Mouse (Mus musculus) ES-E14 (cell line): ENCODE data around the gene Gpr63. TPM values are rescaled to one million over a fixed set of nuclear protein-coding genes. Genes with fewer than 3 reads are reported as not detected.

Experiments
- DNase-seq: peaks from one replicate; pipeline ENCODE4 v3.0.0-alpha.2; 2013; ENCODE audit warnings: low read depth, low spot score
- H3K27ac ChIP-seq: 2 replicates; pipeline ENCODE4 v1.5.1; 2012; ENCODE audit warnings: low read depth, mild to moderate bottlenecking, low read length, moderate library complexity, mixed read lengths; ENCODE audit not compliant: poor library complexity, insufficient read depth, severe bottlenecking
- H3K36me3 ChIP-seq: 2 replicates; pipeline ENCODE4 v1.6.1; 2012; ENCODE audit warnings: mild to moderate bottlenecking, low read length, moderate library complexity, mixed read lengths; ENCODE audit not compliant: control insufficient read depth, poor library complexity, insufficient read depth, severe bottlenecking
- H3K4me1 ChIP-seq, 2 experiments: fragments of 150-350 bp in 1 of 2; sonication (generic) in 1 of 2; 2 replicates each; pipeline ENCODE4 v1.6.1; 2012; ENCODE audit warnings: low read length in 2 of 2, mild to moderate bottlenecking in 1 of 2, mixed read lengths in 1 of 2; ENCODE audit not compliant: control insufficient read depth in 2 of 2, insufficient read depth in 2 of 2, poor library complexity in 1 of 2
- H3K4me3 ChIP-seq, 2 experiments: fragments of 150-350 bp in 1 of 2; sonication (generic) in 1 of 2; 2 replicates each; pipeline ENCODE4 v1.5.1; 2012; ENCODE audit warnings: low read length in 2 of 2, low read depth in 1 of 2, mild to moderate bottlenecking in 1 of 2, mixed read lengths in 1 of 2; ENCODE audit not compliant: insufficient read depth in 1 of 2, poor library complexity in 1 of 2, severe bottlenecking in 1 of 2
- H3K9ac ChIP-seq: 2 replicates; pipeline ENCODE4 v1.6.1; 2012; ENCODE audit warnings: low read depth, mild to moderate bottlenecking, low read length, mixed read lengths; ENCODE audit not compliant: poor library complexity, insufficient read depth, severe bottlenecking
- H3K9me3 ChIP-seq: fragments of 150-350 bp; sonication (generic); 2 replicates; pipeline ENCODE4 v1.6.1; 2012; ENCODE audit warnings: low read depth, mild to moderate bottlenecking, low read length; ENCODE audit not compliant: control insufficient read depth, insufficient read depth
- CHD2 ChIP-seq: IDR thresholded peaks from 2 replicates; pipeline ENCODE4 v1.6.1; 2014; ENCODE audit warnings: mild to moderate bottlenecking, low read depth, low read length, inconsistent platforms
- HCFC1 ChIP-seq: IDR thresholded peaks from 2 replicates; pipeline ENCODE4 v1.6.1; 2012; ENCODE audit warnings: low read length, inconsistent platforms, borderline replicate concordance; ENCODE audit not compliant: insufficient read depth
- MAFK ChIP-seq: IDR thresholded peaks from 2 replicates; pipeline ENCODE4 v1.6.1; 2014; ENCODE audit warnings: mild to moderate bottlenecking, low read depth, low read length, inconsistent platforms; ENCODE audit not compliant: insufficient read depth
- ZC3H11A ChIP-seq: IDR thresholded peaks from 2 replicates; pipeline ENCODE4 v1.6.1; 2012; ENCODE audit warnings: low read depth, mild to moderate bottlenecking, inconsistent platforms, low read length, borderline replicate concordance
- ZNF384 ChIP-seq: IDR thresholded peaks from 2 replicates; pipeline ENCODE4 v1.6.1; 2012; ENCODE audit warnings: low read depth, low read length, inconsistent platforms
- in situ Hi-C, 2 experiments: fragments of 600-800 bp; cut with MboI; formaldehyde crosslinking; loops; one replicate each; pipeline ENCODE4 v1.15.1; 2025; ENCODE audit warnings: low sequenced_read_pairs in 2 of 2, inconsistent platforms in 1 of 2; ENCODE audit not compliant: unreplicated experiment in 2 of 2
- total RNA-seq: library from RNA; depleted of rRNA; stranded (reverse); fragments of 300-350 nt; gene quantifications from 2 replicates; pipeline ENCODE4 v1.2.3, GENCODE M21; 2012; rRNA removed

The Gpr63 gene
- 2.1 and 2.9 TPM in 2 replicates for total RNA-seq

DNA sequence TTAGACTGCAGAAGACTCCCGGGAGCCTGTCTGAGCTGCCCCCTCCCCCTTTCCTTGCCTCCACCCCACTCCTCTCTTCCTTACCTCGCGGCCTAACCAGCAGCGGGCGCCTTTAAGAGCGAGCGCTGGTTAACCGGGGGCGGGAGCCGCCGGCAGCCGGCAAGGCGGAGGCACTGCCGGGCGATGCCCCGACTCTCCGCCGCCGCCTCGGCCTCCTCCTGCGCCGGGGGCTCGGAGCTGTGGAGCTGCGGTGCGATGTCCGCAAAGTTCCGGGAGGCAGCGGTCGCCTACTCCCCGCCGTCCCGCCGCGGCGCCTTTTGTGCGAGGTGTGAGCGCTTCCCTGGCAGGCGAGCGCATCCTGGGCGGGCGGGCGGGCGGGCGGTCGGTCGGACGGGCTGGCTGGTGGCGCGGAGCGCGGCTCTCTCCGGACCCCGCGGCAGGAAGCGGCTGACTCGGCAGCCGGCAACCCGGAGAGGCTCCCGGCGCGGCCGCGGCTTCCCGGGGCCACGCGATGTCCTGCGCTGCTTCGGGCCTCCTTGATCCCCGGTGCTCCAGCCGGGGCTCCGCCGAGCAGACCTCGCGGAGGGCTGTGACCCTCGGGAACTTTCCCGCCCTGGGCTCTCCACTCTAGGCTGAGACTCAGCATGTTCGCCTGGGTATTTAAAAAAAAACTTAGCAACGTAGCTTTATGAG is at the start of gene Gpr63:
Gpr63 (plus strand) TSS at position 109 of the 693 bp plus-strand sequence.
- Histone ChIP-seq H3K9me3 (no peaks in the 10 kb centered on the region), H3K4me1 (no peaks in the 10 kb centered on the region; a peak in 2 of 4 replicates), H3K27ac (no peak within 1 kb of the TSS), H3K36me3 (no peaks in the 10 kb centered on the region), H3K4me3 (peak within 1 kb of the TSS; percentile 67 to 83), H3K9ac (peak within 1 kb of the TSS; percentile 93)
- in situ Hi-C loops = no loop called here
- no peak for TF ChIP-seq HCFC1
- TF ChIP-seq CHD2 = no peak
- TF ChIP-seq MAFK = no peak
- no peak for TF ChIP-seq ZC3H11A
- no peak for TF ChIP-seq ZNF384
- DNase-seq = peak; percentile 65

DNA sequence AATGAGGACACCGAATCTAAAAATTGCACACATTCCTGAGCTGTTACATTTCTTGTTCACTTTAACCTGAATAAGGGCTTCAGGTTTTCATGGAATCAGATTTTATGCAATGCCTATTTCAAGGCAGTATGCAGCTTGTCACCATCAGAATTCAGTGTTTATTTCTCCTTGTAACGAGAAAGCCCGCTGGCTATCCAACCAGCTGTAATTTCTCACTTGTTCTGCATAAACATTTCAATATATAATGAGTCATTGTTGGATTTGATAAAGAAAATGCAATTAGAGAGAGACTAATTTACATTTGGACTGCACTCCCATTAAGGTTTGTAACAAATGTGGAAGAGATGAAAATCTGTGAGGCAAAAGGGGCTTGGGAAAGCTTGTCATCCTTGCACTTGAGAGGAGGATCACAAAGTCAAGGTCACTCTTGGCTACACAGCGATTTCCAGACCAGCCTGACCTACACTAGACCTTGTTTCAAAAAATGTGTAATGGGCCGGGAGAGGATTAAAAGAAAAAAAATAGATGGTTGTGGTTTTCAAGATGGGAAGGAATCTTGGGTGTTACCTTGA is 46.1 kb upstream of the Gpr63 start:
- H3K27ac ChIP-seq = no peak overlapping the region
- H3K36me3 ChIP-seq = no peaks in the 10 kb centered on the region
- no peaks in the 10 kb centered on the region for H3K9me3 ChIP-seq
- H3K9ac ChIP-seq = no peak overlapping the region
- H3K4me3 ChIP-seq = no peak overlapping the region
- in situ Hi-C loops = no loop called here
- no peaks in the 10 kb centered on the region for H3K4me1 ChIP-seq
- DNase-seq = no peak
- TF ChIP-seq ZNF384 = no peak
- no peak for TF ChIP-seq ZC3H11A
- no peak for TF ChIP-seq MAFK
- no peak for TF ChIP-seq HCFC1
- TF ChIP-seq CHD2 = no peak

DNA sequence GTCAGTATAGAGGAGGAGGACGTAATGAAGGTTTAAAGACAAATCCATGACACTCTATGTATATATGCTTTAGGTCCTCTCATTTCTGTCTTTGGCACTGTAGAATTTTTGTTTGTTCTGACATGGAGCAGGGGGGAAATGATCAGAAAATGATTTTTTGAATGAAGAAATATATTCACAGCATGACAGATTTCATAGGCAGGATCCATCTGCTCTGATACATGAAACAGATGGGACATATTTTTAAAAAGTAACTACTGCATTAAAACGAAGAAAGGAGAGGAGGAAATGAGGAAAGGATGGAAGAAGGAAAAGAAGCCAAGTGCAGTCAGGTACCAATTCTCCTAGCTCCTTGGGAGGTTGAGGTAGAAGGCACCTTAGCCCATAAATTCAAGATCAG is 41.5 kb upstream of the Gpr63 start:
- H3K4me1 ChIP-seq = no peaks in the 10 kb centered on the region
- DNase-seq = no peak
- H3K9me3 ChIP-seq = no peaks in the 10 kb centered on the region
- no peak overlapping the region for H3K4me3 ChIP-seq
- in situ Hi-C loops = no loop called here
- no peak overlapping the region for H3K27ac ChIP-seq
- no peaks in the 10 kb centered on the region for H3K36me3 ChIP-seq
- TF ChIP-seq HCFC1 (no peak), ZC3H11A (no peak), MAFK (no peak), ZNF384 (no peak), CHD2 (no peak)
- H3K9ac ChIP-seq = no peak overlapping the region

DNA sequence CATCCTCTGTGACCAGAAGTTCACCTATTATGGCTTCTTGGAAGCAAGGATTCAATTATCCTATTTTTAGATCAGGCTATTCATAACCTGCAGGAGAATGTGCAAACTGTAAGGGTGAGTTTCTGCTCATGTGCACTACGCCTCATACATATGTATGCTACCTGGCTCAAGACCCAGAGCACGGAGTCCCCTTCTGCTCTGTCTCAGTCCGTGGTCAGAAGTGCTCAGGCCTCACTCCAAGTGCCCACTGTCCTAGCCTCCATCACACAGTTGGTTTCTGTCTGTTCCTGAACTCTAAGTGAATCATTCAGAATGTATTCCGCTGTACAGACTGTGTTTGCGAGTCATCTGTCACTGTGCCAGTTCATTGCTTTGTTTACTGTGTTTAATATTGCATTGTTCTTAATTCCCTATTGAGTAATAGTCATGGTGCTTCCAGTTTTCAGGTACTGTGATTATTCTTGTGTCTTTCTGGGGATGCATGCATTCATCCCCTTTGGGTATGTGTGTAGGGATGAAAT is 37.9 kb upstream of the Gpr63 start:
- Histone ChIP-seq H3K27ac (no peak overlapping the region), H3K36me3 (no peaks in the 10 kb centered on the region), H3K4me1 (no peaks in the 10 kb centered on the region), H3K9me3 (no peaks in the 10 kb centered on the region), H3K9ac (no peak overlapping the region), H3K4me3 (no peak overlapping the region)
- in situ Hi-C loops = no loop called here
- no peak for DNase-seq
- TF ChIP-seq CHD2 (no peak), MAFK (no peak), ZC3H11A (no peak), ZNF384 (no peak), HCFC1 (no peak)
